Mouse (Mus musculus) cerebellum, postnatal 4 days (tissue): ENCODE measurements around the gene Thada.

Source experiments
- DNase-seq, 2 experiments: peaks; one replicate each; pipeline ENCODE4 v3.0.0; 2022; ENCODE audit warnings: low spot score in 2 of 2, mixed read lengths in 1 of 2

Thada gene

DNA sequence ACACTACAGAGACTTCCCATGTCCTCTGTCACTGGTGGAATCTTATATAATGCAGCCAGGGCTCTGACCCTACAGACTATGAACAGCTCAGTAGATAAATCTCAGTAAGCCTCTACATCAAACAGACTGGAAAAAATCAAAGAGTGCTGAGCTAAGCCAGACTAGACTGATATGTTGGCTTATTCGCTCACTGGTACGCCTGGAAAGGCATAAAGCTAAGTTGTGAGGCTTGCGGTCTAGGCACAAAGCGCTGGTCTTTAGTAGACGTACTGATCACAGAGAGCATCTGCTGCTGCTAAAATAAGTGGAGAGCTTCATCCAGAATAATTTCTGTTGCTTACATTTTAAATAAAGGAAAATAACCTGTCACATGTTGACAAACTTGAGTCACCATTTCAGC lies 95.6 kb downstream of the Thada start:
- no peak for DNase-seq

DNA sequence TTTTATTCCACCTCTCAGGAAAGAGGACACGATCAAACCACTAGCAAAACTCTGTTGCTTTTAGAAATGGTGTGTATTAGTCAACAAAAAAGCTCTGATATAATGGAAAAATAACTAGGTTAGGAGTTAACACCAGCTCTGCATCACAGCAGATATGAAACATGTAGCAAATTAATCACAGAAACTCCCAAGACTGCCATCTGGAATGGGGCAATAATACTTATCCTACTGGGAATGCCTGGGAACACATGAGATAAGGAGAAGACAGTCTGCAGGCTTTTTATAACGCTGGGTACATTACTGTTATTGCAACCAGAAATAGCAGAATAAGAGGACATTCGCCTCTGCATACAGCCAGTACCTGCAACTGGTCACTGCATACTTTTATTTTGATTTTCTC lies 96.2 kb downstream of the Thada start:
- DNase-seq, result no peak

DNA sequence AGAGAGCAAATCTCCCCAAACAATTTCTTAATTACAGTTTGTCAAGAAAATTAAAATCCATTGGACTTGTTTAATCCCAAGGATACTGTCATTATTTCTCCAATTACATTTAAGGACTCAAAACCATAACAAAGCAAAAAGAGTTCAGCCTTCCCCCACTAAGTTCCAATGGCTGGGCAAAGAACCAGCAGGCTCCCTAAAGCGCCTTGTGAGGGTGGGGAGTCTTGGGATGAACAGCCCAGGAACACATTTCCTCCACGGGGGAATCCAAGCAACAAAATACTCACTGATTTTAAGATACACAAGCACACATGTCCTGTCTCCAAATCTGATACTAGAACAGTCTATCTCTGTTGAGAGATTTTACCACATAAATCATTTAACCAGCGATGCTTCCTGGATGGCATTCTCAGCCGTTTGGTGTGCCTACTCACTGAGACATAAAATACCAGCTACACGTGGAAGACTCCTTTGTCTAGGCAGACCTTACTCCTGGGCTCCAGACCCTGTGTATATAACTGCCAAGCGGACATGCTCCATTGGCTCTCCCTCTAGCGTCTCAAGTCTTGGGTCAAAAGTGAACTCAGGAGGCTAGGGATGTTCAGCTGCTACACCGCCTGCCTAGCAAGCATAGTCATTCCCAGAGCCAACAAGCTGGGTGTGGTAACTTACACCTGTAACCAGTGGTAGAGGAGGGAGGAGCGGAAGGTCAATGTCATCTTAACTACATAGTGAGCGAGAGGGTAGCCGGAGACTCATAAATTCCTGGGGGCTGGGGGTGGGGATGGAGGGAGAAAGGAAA lies 97.6 kb downstream of the Thada start:
- no peak for DNase-seq

DNA sequence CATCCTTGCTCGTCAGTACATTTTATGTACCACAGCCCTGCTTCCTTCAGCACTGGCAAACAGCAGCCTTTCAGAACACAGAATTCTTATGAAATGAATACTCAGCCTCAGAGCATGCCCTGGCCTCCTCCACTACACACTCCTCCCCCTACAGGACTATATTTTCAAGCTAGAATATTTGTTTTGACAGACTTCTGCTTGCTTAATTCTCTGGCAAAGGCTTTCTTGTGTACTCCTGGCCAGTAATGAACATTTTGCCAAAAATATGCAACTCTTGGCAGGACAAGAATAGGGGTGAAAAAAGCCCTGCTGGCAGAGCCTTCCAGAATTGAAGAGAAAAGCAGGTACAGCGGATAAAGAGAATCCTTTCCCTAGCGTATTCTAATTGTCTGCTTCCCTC lies 98.3 kb downstream of the Thada start:
- DNase-seq, result no peak

DNA sequence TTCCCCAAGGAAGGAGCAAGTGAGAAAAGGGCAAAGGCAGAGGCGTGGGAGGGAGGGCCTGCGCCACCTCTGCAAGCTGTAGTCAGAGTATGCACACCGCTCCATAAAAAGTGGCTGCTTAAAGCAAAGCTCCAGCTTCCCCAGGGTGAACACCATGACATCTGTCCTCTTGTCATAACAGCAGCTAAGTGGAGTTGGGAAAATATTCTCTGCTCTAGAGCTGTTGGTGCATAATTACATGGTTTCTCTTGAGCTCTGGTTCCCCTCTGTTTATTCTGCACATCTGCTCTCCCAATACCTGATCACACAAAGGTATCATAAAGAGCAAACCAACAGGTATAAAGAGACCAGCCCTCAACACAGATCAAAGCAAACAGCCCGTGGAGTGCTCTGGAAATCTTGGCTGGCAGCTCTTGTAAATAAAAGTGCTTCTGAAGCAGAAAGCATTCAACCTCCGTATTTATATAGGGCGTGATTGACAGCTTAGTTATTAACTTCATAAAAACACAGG lies 100.2 kb downstream of the Thada start:
- DNase-seq, result no peak

DNA sequence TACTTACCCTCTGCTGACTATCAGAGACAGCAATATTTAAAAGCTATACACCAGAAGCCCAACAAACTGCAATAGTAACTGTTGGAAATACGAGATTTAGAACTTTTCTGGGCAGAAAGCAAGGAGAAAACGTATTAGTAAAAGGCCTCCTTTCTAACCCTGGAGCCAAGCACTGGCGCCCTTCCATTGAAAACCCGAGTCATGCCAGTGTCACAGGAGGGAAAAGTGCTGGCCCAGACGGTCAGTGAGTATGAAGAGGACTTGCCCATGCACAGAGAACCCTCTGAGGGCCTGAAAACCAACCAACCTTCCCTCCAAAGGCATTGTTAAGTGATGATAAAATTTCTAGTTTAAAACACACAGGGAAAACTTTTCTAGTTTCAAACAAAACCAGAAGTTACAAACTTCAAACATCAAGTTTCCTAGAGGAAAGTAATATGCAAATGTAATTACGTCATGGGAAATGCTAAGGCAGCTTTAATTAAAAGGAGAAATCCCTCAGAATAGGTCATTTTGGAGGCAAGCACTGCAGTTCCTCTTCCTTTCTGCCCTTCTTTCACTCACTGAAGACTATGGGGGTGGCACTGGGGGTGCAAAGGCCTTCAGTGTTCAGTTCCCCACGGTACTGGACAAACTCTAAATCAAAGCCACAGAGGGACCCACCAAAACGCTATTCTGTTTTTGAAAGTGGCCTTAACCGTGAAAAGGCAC lies 100.8 kb downstream of the Thada start:
- peak in 1 of 2 experiments; percentile 38 for DNase-seq

DNA sequence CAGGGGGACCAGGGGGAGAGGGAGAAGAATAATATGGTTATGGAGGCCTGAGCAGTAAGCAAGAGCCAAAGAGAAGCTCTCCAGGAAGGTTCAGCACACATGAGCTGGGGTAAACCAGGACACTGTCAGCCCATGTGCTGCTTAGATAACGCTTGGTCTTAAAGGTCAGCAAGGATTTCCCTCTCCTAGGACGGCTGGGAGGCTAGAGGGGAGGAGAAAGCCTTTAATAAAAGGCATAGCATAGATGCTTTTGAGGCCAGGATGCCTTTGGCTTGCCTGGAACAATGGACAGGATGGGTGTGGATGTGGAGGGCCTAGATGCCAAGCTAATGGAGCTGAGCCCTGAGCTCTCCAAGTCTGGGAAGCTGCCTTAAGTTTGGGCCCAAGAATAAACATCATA lies 102.6 kb downstream of the Thada start:
- no peak for DNase-seq

DNA sequence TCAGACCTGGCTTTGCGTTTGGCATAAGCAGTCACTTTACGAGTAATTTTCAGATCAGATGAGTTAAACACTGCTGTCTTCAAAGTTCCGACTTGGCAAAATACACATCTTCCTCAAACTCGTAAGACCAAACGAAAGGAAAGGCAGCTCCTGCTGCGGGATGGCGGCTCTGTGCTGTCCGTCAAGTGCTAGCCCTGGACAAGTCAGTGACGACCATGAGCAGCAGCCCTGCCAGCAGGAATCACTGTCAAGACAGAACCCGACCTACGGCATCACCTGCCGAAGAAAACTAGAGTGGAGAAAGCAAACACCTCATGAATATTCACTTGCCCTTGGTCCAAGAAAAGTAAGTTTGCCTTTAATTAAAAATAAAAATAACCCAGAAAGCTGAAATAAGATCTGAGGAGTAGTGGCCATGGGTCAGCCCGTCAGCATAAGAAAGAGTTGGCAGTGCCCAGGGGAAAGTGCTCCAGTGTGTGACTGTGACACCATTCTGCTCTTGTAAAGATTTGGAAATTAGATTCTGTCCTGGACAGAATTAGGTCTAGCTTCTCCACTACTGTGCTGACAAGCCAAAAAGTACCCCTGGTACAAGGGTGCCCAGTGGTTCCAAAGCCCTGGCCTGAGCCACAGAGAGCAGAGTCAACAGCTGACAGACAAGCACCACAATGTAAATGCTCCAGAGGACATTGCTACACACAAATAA lies 103.3 kb downstream of the Thada start:
- DNase-seq, result no peak

DNA sequence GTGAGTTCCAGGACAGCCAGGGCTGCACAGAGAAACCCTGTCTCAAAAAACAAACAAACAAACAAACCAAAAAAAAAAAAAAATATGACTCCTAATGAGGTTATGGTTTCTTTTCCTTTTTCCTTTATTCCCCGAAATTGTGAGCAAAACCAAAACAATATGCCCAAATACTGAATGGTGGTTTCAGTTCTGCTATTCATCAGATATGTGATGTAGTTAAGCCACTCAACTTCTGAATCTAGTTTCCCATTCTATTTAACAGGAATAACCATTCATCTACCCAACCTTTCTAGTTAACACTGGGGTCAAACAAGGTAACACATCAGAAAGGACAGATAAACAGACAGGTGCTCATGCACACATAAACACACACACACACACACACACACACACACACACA lies 105.0 kb downstream of the Thada start:
- no peak for DNase-seq

DNA sequence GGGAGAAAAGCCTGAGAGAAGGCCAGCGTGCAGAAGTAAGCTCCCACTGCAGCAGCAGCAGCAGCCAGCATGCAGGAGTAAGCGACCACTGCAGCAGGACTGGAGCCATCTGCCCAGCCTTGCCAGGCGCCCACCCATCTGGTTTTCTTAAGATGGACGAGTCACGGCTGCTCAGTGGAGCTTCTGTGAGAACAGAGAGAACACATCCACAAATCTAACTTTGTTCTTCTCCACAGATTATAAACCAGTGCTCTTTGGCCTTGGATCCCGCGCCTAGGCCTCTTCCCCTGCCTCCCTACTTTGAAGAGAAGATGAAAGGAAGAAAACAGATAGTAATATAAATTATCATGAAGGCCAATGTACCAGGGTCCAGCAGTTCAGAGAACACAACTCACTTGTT lies 106.2 kb downstream of the Thada start:
- no peak for DNase-seq

DNA sequence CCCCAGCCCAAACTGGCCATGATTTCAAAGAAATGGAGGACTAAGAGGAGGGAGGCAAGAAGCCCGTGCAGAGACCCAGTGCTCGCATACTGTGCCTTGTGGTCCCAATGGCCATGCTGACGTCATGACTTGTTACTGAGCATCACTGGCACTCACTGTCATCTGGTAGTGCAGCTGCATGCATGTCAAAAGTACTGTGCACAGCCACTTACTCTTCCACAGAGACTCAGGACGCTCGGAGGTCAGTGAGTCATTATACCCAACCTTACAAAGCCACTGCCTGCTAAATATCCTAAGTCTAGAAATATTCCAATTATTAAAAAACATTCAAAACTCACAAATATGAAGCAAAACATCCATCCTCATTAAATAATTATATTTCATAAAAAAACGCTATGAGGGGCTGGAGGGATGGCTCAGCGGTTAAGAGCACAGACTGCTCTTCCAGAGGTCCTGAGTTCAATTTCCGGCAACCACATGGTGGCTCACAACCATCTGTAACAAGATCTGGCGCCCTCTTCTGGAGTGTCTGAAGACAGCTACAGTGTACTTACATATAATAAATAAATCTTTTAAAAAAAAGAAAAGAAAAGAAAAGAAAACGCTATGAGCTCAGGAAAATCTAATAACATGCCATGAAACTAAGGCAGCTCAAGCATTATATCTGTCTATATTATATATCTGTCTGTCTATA lies 106.9 kb downstream of the Thada start:
- DNase-seq, result no peak

DNA sequence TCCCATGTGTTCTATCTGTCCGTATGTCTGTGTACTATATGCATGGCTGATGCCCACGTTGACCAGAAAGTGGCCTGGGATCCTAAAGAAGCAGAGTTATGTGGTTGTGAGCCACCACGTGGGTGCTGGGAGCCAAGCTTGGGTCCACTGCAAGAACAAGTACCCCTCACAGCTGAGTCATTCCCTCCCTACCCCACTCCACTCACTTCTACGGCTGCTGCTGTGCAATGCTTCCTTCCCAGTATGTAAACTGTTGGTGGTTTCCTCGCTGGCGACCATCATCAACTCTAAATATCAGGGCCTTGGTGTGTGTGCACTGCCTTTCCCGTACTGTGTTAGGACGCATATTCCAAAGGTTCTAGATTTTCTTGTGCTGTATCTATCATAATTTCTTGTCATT lies 108.2 kb downstream of the Thada start:
- no peak for DNase-seq

DNA sequence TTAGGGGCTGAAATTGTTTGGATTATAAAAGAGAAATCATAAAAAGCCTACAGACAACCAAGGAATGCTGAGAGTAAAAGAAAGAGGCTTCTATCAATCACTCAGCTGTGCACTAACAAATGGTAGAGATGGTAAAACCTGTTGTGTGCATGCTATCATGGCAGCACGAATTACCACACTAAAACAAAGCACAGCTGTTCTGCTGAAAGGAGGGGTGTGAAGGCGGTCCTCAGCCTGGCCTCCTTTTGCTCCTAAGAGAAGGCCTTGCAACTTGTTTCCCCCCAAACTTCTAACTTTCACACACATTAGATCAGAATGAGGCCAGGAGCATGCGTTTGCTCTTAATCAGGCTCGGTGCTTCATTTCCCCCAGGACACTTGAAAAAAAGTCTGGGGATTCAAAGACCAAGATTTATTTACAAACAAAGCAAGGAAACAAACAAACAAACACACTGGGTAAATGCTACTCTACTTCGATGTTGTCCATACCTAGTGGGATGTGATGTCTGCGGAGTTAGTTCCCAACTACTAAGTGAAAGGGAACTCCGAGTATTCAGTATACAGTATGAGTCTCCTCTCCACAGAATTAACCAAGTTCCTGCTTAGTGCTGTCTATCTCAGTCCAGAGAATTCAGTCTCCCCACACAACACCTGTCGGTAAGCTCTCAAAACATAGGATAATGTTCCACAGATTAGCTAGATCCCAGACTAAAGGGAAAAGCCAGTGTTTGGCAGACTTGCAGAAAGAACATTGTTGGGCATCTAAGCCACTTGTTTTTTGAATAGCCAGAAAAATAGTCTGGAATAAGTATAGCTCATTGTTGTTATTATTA lies 109.7 kb downstream of the Thada start:
- no peak for DNase-seq

DNA sequence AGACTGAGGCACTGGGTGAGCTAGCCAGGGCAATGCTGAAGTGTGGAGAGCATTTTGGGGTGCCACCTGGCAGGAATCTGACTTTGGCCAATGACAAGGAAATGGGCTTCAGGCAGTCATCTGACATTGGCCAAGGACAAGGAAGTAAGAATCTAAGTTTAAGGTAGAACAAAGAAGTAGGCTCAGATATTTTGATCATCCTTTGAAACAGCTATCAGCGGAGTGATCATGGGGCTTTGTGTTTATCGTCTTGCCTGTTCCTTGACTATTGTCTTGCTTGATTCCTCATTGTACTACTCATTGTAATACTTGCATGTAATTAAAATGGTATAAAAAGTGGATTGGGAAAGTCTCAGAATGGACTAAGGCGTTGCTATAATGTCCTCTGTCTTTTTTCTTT lies 111.0 kb downstream of the Thada start:
- DNase-seq, result no peak

DNA sequence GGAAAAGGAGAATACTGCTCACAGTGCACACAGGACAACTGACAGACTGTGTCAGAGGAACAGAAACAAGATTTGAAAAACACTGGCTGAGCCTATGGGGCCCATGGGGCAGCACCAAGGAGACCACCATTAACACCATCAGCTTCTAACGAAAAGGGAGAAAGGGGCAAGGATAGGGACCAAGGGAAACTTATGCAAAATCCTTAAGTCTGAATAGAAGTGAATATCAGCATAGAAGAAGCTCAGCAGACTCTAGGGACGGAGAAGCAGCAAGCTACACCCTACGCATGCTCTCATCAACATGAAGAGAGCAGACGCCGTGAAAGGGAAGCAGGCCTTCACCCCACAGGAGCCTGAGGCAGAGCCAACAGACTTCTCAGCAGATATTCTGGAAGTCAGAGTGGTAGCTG lies 112.1 kb downstream of the Thada start:
- no peak for DNase-seq

DNA sequence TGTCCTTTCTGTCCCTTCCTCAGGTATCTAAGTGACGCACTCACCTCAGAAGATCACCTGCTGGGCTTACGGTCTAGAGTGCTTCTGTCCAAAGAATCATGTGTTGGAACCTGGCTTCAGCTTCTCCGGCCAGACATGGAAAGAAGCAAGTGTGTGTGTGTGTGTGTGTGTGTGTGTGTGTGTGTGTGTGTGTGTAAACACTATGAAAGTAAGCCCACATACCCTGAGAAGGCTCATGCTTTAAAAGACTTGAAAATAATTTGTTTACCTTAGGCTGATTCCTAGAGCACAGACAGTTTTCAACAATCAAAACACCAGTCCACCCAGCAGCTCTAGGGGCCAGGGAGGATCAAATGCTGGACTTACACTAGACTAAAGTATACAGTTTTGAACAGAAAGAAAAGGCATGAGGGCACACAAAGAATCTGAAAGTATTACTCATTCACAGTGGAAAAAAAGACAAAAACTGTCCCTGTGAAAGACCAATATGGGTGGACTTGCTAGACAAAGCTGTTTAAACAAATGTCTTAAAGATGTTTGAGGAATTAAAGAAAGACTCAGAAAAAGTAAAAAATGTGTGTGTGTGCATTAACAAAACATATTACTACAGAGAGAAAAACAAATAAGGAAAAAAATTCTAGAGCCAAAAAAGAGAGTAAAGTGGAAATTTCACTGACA lies 112.6 kb downstream of the Thada start:
- no peak for DNase-seq

DNA sequence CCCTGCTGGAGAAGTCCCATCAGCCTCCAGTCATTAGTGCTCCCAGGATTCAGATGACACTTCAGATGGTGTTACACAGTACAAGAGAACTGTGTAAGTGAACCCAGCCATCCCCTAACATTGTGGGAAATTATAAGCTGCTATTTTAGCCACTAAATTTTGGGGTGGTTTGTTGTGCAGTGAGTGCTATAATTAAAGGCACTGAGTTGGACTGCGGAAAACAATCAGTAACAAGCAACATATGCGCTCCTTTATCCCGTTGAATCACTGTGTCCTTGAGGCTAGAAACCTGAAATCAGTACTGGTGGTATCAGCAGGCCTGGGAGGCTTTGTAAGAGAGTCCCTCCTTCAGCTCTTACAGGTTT lies 113.2 kb downstream of the Thada start:
- no peak for DNase-seq

DNA sequence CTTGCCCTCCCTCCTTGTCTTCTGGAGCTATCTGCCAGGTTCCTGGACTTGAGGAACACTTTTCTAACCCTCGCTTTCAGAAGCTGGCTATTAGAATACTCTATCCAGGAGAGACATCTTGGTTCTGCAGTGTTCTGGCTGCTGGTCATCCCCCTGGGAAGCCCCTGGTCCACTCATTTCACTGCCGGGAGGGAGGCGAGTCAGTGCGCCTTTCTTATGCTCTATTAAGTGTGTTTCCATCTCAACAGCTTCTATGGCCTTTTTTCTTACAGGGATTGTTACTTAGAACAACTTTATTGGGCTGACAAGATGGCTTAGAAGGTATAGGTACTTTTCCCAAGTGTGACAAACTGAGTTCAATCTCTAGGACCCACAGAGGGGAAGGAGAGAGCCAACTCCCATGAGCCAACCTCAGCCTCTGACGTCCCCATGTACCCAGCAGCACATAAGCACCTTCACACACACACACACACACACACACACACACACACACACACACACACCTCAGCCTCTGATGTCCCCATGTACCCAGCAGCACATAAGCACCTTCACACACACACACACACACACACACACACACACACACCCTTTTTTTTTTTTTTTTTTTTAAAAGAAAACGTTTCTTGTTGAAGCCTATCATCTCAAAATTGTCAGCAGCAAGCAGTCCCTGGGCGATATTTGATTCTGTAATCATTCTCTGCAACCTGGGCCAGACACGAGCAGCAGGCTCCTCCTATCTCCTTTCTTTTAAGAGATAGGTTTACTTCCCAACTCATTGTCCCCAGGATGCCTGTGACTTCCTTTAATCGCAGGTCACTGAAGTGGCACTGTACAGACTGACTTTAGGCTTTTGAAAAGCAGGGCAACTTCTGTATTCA lies 113.9 kb downstream of the Thada start:
- DNase-seq, result no peak

DNA sequence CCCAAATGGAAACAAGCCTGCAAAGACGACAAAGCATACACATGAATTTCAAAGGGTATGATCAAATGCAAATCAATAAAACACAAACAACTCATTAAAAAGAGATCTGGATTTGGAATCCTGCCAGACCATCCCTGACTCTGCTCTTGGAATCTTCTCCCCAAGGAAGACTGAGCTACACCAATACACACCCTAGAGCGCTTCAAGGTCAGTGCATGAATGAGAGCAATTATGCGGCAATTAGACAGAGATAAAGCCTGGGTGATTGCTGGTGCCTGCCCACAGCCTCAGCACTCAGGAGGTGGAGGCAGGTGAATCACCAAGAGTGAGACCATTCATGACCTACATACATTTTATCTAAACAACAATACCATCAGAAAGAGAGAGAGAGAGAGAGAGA lies 114.7 kb downstream of the Thada start:
- no peak for DNase-seq

DNA sequence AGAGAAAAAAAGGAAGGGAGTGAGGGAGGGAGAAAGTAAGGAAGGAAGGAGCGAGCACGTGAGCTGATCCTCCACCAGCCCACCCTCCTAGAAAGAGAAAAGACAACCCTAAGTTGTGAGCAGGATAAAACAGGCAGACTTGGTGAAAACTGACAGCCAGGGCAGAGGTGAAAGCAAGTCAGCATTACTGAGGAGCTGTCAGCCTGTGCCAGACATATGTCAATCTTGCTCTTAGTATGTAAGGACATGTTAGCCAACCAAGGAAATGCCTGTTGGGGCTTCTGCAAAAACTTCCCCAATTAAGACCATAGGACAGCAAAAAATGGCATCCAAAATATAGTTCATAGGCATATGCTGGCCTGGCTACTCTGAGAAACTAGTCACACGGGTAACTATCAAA lies 117.1 kb downstream of the Thada start:
- no peak for DNase-seq
